Mouse (Mus musculus) thymus, adult 18-20 months (tissue): ENCODE measurements around the gene Map2k2.

Experiments used
- DNase-seq, 2 experiments: peaks; one replicate each; pipeline ENCODE4 v3.0.0; 2022; ENCODE audit warnings: mixed read lengths in 2 of 2

The Map2k2 gene

DNA sequence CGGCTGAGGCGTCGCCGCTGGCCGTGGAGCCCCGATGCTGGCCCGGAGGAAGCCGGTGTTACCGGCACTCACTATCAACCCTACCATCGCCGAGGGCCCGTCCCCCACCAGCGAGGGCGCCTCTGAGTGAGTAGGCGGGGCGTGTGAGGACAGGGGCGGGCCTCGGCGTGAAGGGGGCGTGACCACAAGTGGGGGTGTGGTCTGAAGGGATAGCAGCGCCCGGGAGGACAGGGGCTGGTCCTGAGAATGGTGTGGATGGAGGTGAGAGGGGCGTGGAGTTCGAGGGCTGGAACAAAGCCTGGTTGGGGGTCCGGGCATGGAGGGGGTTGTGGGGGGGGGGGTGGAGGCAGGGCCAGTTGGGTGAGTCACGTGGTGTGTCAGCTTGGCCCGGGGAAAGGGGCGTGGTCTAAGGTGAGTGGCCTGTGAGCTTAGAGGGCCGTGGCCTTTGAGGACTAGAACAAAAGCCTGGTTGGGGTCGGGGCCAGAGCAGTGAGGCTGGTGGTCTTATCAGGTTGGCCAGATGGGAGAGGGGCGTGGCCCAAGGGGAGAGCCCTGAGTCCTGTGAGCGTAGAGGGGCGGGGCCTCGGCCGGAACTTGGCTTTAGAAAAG lies 502 bp downstream of the Map2k2 start:
- peak; percentile 73 to 78 for DNase-seq

DNA sequence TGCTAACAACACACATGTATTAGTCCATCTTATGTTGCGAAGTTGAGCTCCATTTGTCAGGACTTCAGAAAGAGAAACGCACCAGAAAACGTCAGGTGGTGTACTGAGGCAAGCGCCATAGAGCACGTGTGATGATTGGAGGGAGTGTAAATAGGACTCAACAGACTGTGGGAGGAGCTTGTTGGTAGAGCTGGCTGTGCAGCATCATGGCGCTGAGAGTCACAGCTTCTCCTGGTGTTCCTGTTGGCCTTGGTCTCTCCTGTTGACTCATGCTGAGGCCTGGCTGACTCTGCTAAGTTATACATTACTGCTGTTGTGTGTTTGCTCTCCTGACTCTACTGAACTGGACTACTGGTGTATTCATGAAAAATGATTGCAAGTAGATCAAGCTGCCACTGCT lies 7.2 kb downstream of the Map2k2 start:
- no peak for DNase-seq

DNA sequence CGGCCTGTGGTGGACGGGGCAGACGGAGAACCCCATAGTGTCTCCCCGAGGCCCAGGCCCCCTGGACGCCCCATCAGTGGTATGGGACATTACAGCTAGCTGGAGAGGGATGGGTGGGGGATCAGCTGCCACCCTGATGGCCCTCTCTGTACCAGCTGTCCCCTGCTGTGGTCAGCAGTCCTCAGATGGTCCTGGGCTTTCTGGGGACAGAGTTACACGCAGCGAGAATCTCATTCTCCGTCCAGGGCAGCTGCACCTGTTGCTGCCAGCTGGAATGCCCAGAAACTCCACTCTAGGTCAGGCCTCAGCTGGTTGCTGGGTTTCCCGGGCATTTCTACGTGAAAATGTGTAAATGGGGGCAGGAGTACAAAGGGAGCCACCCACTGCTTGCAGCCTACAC lies 13.9 kb downstream of the Map2k2 start:
- no peak for DNase-seq

DNA sequence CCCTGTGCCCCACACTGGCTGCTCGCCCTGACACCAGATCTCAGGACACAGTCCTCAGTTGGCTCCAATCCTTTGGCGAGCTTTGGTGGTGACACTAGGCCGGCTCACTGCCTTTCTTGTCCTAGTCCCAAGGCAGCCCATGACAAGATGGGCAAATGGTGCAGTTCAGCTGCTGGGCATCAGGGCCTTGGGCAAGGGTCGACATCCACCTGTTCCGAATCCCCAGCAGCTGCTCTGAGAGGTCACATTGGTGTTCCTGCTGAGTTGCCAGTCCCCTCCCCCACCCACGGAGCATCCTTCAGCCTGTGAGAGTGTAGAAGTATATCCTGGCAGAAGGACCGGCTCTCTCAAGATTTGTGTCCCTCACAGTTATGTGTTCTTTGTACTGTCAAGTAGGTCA lies 14.9 kb downstream of the Map2k2 start:
- DNase-seq = no peak

DNA sequence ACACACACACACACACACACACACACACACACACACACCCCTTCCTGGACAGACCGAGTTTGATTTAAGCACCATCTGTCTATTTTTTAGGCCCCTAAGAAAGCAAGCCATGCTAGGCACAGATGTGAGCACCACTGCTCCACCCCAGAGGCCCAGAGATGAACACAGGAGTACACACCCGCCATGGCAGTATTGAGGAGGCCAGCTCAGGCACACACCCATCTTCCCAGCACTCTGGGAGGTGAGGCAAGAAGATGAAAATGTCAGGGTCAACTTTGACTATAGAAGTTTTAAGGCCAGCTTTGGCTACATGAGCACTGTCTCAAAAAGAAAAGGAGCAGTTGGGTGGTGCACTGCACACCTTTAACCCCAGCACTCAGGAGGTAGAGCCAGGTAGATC lies 17.2 kb downstream of the Map2k2 start:
- no peak for DNase-seq

DNA sequence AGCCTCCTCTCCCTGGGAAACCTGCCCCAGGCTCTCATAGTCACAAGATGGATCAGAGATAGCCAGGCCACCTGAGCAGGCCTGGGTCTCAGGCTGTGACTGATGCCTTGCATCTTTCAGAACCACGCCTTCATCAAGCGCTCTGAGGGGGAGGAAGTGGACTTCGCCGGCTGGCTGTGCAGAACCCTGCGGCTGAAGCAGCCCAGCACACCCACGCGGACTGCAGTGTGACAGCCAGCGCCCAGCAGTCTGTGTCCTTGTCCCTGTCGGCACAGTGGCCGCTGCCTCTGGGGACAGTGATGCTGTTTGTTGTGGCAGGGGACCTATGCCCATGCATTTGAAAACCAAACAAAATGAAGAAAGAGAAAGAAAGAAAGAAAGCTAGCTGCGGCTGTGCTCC lies 17.8 kb downstream of the Map2k2 start:
- DNase-seq = no peak

DNA sequence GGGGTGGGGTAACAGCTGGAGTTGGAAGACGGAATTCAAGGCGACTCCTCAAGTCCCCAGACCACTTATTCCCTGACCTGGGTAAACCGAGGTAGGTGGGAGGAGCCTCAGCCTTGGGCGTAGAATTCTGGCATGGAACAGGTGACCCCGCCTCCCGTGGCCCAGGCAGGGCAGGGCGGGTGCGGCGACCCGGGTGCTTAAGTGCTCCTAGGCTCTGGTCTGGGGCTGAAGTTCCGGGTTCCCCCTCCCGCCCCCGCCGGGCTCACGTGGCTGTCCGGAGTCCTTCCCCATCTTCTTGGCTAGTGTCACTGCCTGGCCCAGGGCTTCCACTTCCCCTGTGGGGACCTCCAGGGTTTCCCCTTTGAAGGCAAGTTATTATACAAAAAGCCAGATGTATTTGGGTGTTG lies 28.5 kb downstream of the Map2k2 start:
- peak; percentile 41 to 60 for DNase-seq

DNA sequence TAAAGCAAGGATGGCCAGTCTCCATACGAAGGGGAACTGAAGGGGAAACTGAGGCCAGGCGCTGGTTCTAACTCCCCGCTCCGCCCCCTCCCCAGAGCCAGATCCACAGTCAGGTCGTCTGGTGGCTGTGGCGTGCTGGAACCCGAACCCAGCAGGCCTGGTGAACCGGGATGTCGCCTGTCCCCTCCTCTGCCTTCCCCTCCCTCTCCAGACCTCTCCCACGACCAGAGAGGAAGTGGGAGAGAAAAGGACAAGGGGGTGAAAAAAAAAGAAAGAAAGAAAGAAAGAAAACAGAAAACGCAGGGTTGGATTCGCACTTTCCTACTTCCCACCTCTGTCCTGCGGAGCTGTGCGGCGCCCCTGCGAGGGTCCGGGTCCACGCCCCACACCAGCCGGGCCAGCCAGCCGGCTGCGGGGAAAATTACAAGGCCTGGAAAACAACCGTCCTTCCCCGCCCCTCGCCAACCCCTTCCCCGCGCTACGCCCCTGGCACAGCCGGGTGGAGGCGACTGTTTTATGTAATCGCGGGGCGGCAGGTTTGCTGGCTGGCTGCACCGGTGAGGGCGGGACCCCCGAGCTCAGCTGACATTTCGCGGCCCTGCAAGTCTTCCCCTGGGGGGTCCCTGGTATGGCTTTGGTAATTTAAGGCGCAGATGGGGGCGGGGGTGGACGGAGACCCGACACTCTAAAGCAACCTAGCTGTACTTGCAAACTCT lies 29.4 kb downstream of the Map2k2 start, which contains the start of gene Zbtb7a:
Gene Zbtb7a (plus strand): TSS at position 255 of the 716 bp plus-strand sequence.
- peak in 1 of 2 experiments; percentile 41 for DNase-seq

DNA sequence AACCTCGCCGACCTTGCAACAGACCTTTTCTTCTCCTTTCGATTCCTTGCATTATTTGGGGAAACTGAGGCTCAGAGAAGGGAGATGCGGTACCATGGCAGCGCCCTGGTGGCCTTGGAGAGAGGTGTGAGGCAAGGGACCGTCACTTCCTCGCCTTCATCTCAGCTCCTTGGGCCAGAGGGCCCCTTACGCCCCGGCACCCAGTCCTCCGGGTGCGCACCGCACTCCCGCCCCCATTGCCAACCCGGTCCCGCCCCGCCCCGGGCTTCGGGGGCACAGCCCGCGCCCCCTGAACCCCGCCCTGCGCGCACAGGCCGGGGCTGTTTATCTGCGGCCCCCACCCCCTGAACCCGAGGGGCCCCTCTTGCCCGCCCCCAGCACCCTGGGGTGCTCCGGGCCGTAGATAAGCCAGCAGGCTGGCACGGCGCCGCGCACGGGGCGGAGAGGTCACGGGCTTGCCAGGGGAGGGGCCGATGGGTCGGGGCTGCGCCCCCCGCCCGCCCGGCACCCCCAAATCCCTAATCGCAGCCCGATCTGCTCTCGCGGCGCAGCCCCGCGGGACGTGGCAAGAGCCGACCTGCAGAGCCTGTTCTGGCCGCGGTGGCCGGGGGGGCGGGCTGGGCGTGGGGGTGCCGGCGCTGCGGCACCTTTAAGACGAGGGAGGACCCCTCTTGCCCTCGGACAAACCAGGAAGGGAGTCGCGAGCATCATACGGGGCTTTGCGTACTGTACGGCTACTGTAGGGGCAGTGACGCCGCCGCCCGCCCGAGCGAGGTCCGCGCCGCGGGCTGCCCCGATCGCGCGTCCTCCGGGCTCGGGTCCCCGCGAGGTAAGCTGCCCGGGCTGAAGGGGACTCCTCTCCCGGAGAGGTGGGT lies 30.4 kb downstream of the Map2k2 start:
- DNase-seq = peak; percentile 49 to 61

DNA sequence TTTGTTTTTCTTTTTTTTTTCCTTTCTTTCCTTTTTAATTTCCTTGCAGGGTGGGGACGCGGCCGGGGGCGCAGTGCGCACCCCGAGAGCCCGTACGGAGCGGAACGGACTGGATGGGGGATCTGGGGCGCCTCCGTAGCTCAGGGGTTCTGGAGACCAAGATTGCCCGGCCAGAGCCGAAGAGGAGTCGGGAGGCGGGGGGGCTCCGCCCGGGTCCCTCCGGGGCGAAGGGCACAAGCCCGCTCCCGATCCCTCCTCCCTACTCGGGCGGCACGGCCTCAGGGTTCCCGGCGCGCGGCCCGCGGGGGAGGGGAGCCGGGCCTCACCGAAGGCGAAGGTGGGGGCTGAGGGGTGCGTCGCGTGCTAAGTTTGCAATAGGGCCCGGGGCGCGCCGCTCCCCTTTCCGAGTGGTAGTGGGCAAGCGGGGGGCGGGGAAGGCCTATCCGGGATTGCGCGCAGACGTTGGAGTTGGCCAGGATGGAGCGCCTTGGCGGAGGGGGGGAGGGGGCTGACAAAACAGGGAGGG lies 31.1 kb downstream of the Map2k2 start:
- DNase-seq = peak; percentile 79 to 86

DNA sequence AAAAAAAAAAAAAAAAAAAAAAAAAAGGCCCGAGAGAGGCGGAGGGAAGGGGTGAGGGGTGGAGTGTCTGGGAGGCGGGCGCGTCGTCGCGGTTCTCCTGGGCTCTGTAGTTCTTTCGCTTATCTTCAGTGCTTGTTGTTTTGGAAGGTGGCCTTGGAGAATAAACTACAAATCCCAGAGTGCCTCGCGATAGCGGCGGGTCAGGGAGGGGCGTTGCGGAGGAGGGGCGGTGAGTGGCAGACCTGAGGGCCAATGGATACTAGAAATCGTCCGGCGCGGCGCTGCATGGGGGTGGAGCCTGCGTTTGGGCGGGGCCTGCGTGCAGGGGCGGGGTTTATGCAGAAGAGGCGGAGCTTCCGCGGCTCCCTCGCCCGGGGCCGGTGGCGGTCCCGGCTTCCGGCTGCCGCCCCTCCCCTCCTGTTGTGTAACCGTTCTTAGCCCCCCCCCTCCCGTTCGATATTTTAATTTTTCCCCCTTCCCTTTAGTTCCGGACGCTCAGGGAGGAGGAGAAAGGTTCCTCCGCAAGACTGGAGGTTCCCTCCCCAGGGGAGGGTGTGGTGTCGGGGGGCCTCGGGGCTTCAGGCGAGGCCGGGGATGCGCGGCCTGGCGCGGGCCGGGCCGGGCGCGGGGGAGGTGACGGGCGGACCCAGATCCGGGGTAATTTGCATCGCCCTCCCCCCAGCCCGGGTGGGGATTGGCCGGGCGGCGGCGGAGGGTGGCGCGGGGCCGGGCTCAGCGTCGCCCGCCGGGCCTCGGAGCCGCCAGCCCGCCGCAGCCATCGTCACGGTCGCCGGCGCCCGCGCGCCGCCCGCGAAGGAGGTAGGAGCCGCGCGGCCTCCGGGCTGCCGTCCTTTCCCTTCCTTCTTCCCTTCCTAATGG lies 31.8 kb downstream of the Map2k2 start:
- peak; percentile 99 for DNase-seq

DNA sequence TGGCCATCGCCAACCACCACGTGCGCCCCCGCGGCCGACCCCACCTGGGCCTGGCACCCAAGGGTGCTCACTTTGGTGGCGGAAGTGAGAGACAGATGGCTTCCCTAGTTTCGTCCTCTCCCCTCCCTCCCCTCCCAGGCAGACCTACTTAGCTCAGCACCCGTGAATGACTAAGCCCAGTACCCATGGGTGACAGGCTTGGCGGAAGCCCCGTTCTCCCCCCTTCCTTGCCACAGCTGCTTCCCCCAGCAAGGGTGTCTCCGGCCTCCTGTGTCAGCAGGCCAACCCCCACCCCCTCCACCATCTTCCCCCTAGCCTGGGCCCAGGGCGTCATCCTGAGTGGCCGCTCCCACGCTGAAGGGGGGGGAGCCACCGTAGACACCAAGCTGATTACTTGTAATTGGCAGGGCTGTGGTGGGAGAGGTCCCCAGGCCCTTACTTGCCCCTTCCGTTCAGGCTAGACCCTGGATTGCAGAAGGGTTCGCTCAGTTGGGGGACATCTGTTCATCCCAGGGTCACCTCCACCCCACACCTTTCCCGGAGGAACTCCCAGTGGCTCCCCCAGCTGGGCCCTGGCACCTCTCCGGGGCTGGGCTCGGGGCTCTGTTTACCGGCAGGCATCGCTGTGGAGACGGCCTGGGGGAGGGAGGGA lies 32.5 kb downstream of the Map2k2 start:
- peak; percentile 62 to 74 for DNase-seq

DNA sequence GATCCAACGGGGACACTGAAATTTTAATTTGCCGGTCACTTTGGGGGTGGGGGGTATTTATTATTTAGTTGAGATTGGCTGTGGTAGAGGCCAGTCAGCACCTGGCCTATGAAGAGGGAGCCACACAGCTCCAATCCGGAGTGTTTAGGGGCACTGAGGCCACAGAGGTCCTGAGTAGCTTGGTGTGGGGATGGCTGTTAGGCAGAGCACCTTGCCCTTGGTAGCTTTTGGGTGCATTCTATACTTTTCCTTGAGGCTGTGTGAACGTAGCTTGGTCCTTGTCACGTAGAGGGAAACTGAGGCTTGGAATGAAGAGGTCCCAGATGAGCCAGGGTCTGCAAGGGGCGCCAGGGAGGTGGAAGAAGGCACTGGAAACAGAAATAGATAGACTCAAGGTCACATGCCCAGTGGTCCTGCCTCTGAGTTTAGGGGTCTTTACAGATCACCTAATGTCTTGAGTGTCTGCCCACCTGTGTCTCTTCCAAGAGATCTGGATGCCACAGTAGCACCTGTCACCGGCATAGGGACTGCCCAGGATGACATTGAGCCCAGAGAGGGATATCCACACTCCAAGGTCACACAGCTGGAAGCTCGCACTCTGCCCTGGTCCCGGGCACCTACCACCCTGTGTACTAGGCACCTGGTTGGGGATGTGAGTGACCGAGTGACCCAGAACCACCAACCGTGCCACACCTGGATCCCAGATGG lies 33.3 kb downstream of the Map2k2 start:
- DNase-seq = no peak

DNA sequence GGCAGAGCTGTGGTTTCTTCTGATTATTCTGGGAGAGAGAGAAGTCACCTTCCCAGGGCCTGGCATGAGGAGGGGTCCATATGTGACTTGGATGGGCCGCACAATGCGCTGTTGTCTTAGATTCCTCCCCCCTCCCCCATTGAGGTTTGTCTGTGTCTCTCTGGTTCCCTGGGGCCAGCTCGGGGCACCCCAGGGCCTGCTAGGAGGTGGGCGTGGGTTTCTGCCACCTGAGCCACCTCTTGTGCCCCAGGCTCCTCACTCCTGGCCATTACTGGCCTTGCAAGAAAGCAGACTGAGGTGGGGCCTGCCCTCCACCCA lies 33.8 kb downstream of the Map2k2 start:
- DNase-seq = no peak

DNA sequence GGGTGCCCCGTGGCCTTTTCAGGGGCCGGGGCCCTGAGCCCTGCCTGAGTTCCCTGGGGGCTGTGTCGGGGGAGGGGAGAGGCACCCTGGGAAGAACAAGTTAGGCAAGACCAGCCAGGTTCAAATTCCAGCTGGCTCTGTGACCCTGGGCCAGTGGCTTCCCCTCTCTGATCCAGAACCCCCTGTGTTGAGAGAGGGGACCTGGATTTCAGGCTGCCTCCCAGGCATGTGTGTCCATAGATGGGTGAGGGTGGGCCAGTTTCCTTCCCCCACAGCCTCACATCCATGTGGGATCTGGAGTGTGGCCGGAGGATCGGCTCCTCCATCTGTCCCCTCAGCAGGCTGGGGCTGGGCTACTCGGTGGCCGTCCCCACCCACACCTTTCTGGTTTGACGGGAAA lies 34.3 kb downstream of the Map2k2 start:
- DNase-seq = no peak

DNA sequence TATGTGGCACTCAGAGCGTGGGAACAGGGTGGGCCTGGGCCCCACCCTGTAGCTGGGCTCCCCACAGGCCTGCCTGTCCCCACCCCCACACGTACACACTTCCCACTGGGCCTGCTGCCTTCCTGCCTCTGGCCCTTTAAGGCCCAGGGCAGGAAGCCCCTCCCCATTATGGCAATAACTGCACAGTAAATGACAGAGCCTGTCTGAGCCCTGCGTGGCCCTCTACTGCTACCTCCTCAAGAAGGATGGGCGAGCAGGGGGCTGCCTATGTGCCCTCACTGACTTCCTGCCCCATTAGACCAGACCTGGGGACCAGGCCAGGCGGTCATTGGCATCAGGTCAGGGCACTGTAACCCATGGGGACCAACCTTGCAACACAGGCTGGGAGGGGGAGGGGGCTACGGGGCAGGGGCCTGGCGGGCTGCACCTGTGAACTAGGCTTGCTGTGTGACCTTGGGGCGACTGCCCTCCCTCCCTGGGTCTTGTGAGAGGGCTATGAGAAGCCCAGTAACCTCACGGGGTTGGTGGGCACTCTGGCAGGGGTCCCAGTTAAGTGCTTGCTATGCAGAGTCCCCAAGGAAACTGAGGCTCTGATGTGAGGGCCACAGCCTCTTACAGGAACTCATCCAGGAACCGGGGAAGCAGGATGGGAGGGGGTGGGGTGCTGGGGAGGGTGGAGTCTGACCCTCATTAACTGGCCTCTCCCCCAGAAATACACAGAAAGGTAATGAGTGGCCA lies 35.2 kb downstream of the Map2k2 start:
- DNase-seq = peak in 1 of 2 experiments; percentile 40

DNA sequence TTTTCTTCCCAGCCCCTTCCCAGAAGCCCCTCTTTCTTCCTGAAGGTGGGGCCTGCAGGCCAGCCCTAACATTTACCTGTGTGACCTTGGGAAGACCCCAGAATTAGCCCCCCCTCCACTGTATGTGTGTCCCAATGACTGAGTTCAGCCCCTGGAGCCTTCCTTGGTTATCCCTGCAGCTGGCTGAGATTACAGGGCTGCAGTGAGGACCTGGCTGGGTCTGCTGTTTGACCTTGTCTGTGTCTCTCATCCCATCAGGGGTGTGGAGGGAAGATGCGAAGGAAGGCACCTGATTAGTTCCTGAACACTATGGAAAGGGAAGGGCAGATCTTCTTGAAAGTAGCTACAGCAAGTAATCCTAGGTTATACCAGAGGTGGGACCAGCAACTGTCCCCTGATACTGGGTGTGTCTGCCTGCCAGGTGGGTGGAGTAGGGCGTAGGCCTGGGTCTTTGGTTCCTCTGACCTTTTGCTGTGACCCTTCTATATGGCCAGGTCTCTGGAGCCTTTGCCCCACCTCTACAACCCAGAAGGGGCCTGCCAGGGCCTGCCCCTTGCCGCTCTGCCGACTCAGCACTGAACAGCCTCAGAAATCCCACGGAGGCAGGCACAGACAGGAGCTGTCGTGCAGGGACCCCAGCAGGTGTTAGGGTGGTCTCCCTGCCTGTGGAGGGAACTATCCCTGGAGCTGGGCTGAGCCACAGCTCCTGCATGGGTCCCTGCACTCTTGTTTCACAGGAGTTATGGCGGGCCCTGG lies 35.9 kb downstream of the Map2k2 start:
- DNase-seq = no peak

DNA sequence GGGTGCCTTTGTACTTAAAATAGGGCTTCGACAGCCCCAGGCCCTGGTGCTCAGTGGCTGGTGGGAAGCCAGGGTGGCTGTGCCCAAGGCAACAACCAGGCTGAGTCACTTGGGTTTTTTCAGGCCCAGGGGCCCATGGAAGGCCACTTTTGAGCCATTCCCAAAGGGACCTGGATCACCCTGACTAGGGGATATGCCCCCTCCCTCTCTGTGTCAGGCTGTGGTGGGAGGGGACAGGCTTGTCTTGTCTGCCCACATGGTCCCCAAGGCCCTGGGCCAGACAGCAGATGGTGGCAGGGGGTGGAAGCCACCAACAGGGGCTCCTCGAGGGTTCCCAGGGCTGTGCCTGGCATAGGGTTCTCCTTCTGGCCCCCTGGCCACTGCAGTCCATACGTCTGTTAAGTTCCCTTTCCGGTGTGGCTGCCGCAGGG lies 36.9 kb downstream of the Map2k2 start:
- DNase-seq = no peak

DNA sequence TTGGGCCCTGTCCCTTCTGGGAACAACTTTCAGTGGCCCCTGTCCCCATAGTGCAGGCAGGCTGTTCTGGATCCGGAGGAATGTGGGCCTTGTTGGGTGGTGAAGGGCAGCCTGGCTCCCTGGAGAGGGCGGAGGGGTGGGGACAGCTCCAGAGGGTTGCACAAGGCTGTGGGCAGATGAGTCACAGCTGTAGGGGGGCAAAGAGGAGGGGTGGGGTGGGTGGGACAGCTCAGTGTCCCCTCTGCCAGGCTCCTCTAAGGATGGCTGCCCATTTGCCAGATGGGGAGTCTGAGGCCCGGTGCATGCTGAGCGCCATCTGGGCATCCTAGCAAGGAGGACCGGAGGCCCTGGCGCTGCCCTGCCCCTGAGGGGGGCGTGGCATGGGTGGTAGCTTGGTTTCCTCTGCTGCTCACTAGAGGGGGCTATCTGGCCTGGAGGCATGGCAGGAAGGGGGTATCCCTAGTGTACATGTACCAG lies 37.5 kb downstream of the Map2k2 start:
- DNase-seq = no peak
